Mouse (Mus musculus): ENCODE measurements around the gene Six3. TPM values are rescaled to one million over a fixed set of nuclear protein-coding genes. Genes with fewer than 3 reads are reported as not detected.

Six3 gene
- polyA plus RNA-seq, 1 experiment from 2014 or later: 2.1 TPM

GRCm38 (mm10) chr17:85628811-85629210 is 15.4 kb downstream of the Six3 start:
- WGBS: 3% methylated on average over 8 of the region's 8 CpGs
- no peaks in the 10 kb centered on the region for H3K9me3 ChIP-seq (ENCODE audit: control insufficient read depth, low read length)
- no peak overlapping the region for H3K4me3 ChIP-seq (ENCODE audit: low read depth, low read length)
- no peaks in the 10 kb centered on the region for H3K36me3 ChIP-seq (ENCODE audit: control insufficient read depth, insufficient read depth, low read length)
- DNase-seq (ENCODE audit: low spot score): peak; percentile 77
- no peak overlapping the region for H3K4me2 ChIP-seq (ENCODE audit: low read depth, low read length)
- H3K27me3 ChIP-seq (replicated peaks; ENCODE audit: control insufficient read depth, insufficient read depth, low read length): peaks cover 85% of the 10 kb centered on the region
- H3K27ac ChIP-seq (replicated peaks; ENCODE audit: low read depth, low read length): no peak overlapping the region
- peak; percentile 72 for ATAC-seq (ENCODE audit: low read depth)
- H3K9ac ChIP-seq (ENCODE audit: low read depth, low read length): no peak overlapping the region
- peaks cover 4% of the 10 kb centered on the region; the same call in 1 of the 2 replicates for H3K4me1 ChIP-seq (ENCODE audit: control insufficient read depth, insufficient read depth, low read length)

GRCm38 (mm10) chr17:85629396-85629795 is 16.0 kb downstream of the Six3 start:
- Histone ChIP-seq H3K4me2 (ENCODE audit: low read depth, low read length) (no peak overlapping the region), H3K27ac (replicated peaks; ENCODE audit: low read depth, low read length) (no peak overlapping the region), H3K9ac (ENCODE audit: low read depth, low read length) (no peak overlapping the region), H3K27me3 (replicated peaks; ENCODE audit: control insufficient read depth, insufficient read depth, low read length) (peaks cover 79% of the 10 kb centered on the region), H3K36me3 (ENCODE audit: control insufficient read depth, insufficient read depth, low read length) (no peaks in the 10 kb centered on the region), H3K4me1 (ENCODE audit: control insufficient read depth, insufficient read depth, low read length) (peaks cover 4% of the 10 kb centered on the region; the same call in 1 of the 2 replicates), H3K9me3 (ENCODE audit: control insufficient read depth, low read length) (no peaks in the 10 kb centered on the region), H3K4me3 (ENCODE audit: low read depth, low read length) (no peak overlapping the region)
- ATAC-seq (ENCODE audit: low read depth) (no peak), DNase-seq (ENCODE audit: low spot score) (no peak)
- 79% methylated on average over 1 of the region's 1 CpGs for WGBS

- Histone ChIP-seq H3K4me2 (ENCODE audit: low read depth, low read length) (0 out of 2 replicates have a peak overlapping the region, but pooled peaks have one; percentile 15), H3K27ac (replicated peaks; ENCODE audit: low read depth, low read length) (no peak overlapping the region), H3K36me3 (ENCODE audit: control insufficient read depth, insufficient read depth, low read length) (no peaks in the 10 kb centered on the region), H3K27me3 (replicated peaks; ENCODE audit: control insufficient read depth, insufficient read depth, low read length) (peaks cover 70% of the 10 kb centered on the region), H3K9me3 (ENCODE audit: control insufficient read depth, low read length) (no peaks in the 10 kb centered on the region), H3K4me1 (ENCODE audit: control insufficient read depth, insufficient read depth, low read length) (peaks cover 4% of the 10 kb centered on the region; the same call in 1 of the 2 replicates), H3K9ac (ENCODE audit: low read depth, low read length) (no peak overlapping the region), H3K4me3 (ENCODE audit: low read depth, low read length) (no peak overlapping the region)
- DNase-seq (ENCODE audit: low spot score) (no peak), ATAC-seq (ENCODE audit: low read depth) (no peak)
- WGBS: 37% methylated on average over 22 of the region's 22 CpGs
Observed at GRCm38 (mm10) chr17:85630296-85631050, 17.1 kb downstream of the Six3 start.

- Histone ChIP-seq H3K4me2 (ENCODE audit: low read depth, low read length) (no peak overlapping the region), H3K36me3 (ENCODE audit: control insufficient read depth, insufficient read depth, low read length) (no peaks in the 10 kb centered on the region), H3K27me3 (replicated peaks; ENCODE audit: control insufficient read depth, insufficient read depth, low read length) (peaks cover 63% of the 10 kb centered on the region), H3K9ac (ENCODE audit: low read depth, low read length) (no peak overlapping the region), H3K9me3 (ENCODE audit: control insufficient read depth, low read length) (no peaks in the 10 kb centered on the region), H3K27ac (replicated peaks; ENCODE audit: low read depth, low read length) (no peak overlapping the region), H3K4me1 (ENCODE audit: control insufficient read depth, insufficient read depth, low read length) (peaks cover 4% of the 10 kb centered on the region; the same call in 1 of the 2 replicates), H3K4me3 (ENCODE audit: low read depth, low read length) (no peak overlapping the region)
- WGBS: 71% methylated on average over 4 of the region's 5 CpGs
- no peak for ATAC-seq (ENCODE audit: low read depth)
- no peak for DNase-seq (ENCODE audit: low spot score)
Observed at GRCm38 (mm10) chr17:85631106-85631505, 17.7 kb downstream of the Six3 start.

- no peak; the same call in 1 of the 2 replicates for ATAC-seq (ENCODE audit: low read depth)
- 1% methylated on average over 12 of the region's 13 CpGs for WGBS
- Histone ChIP-seq H3K4me1 (ENCODE audit: control insufficient read depth, insufficient read depth, low read length) (peaks cover 4% of the 10 kb centered on the region; the same call in 1 of the 2 replicates), H3K27ac (replicated peaks; ENCODE audit: low read depth, low read length) (no peak overlapping the region), H3K9me3 (ENCODE audit: control insufficient read depth, low read length) (no peaks in the 10 kb centered on the region), H3K27me3 (replicated peaks; ENCODE audit: control insufficient read depth, insufficient read depth, low read length) (peaks cover 46% of the 10 kb centered on the region), H3K36me3 (ENCODE audit: control insufficient read depth, insufficient read depth, low read length) (no peaks in the 10 kb centered on the region), H3K9ac (ENCODE audit: low read depth, low read length) (no peak overlapping the region), H3K4me3 (ENCODE audit: low read depth, low read length) (no peak overlapping the region), H3K4me2 (ENCODE audit: low read depth, low read length) (no peak overlapping the region)
- DNase-seq (ENCODE audit: low spot score): peak; percentile 81
Observed at GRCm38 (mm10) chr17:85633619-85634018, 20.2 kb downstream of the Six3 start.

GRCm38 (mm10) chr17:85637876-85638275 is 24.5 kb downstream of the Six3 start:
- Histone ChIP-seq H3K36me3 (ENCODE audit: control insufficient read depth, insufficient read depth, low read length) (no peaks in the 10 kb centered on the region), H3K27me3 (replicated peaks; ENCODE audit: control insufficient read depth, insufficient read depth, low read length) (peaks cover 23% of the 10 kb centered on the region), H3K9ac (ENCODE audit: low read depth, low read length) (no peak overlapping the region), H3K4me3 (ENCODE audit: low read depth, low read length) (no peak overlapping the region), H3K9me3 (ENCODE audit: control insufficient read depth, low read length) (no peaks in the 10 kb centered on the region), H3K27ac (replicated peaks; ENCODE audit: low read depth, low read length) (no peak overlapping the region), H3K4me1 (ENCODE audit: control insufficient read depth, insufficient read depth, low read length) (no peaks in the 10 kb centered on the region), H3K4me2 (ENCODE audit: low read depth, low read length) (no peak overlapping the region)
- ATAC-seq (ENCODE audit: low read depth) (no peak), DNase-seq (ENCODE audit: low spot score) (no peak)
- WGBS: 75% methylated on average over 5 of the region's 6 CpGs

GRCm38 (mm10) chr17:85645312-85645711 is 31.9 kb downstream of the Six3 start:
- H3K27me3 ChIP-seq (replicated peaks; ENCODE audit: control insufficient read depth, insufficient read depth, low read length): peaks cover 23% of the 10 kb centered on the region
- peak overlapping the region; percentile 37 for H3K4me3 ChIP-seq (ENCODE audit: low read depth, low read length)
- peaks cover 4% of the 10 kb centered on the region; the same call in 1 of the 2 replicates for H3K4me1 ChIP-seq (ENCODE audit: control insufficient read depth, insufficient read depth, low read length)
- no peaks in the 10 kb centered on the region for H3K36me3 ChIP-seq (ENCODE audit: control insufficient read depth, insufficient read depth, low read length)
- DNase-seq (ENCODE audit: low spot score) (peak; percentile 83), ATAC-seq (ENCODE audit: low read depth) (peak; percentile 47)
- no peaks in the 10 kb centered on the region for H3K9me3 ChIP-seq (ENCODE audit: control insufficient read depth, low read length)
- WGBS: 9% methylated on average over 11 of the region's 12 CpGs
- H3K9ac ChIP-seq (ENCODE audit: low read depth, low read length): peak overlapping the region; percentile 53
- peak overlapping the region; percentile 66 for H3K4me2 ChIP-seq (ENCODE audit: low read depth, low read length)
- no peak overlapping the region; the same call in 1 of the 2 replicates for H3K27ac ChIP-seq (replicated peaks; ENCODE audit: low read depth, low read length)

GRCm38 (mm10) chr17:85645718-85646665 is 32.6 kb downstream of the Six3 start:
- DNase-seq (ENCODE audit: low spot score) (peak; percentile 87), ATAC-seq (ENCODE audit: low read depth) (peak; percentile 90)
- Histone ChIP-seq H3K4me1 (ENCODE audit: control insufficient read depth, insufficient read depth, low read length) (peaks cover 4% of the 10 kb centered on the region; the same call in 1 of the 2 replicates), H3K27ac (replicated peaks; ENCODE audit: low read depth, low read length) (no peak overlapping the region; the same call in 1 of the 2 replicates), H3K36me3 (ENCODE audit: control insufficient read depth, insufficient read depth, low read length) (no peaks in the 10 kb centered on the region), H3K4me2 (ENCODE audit: low read depth, low read length) (peak overlapping the region; percentile 66), H3K27me3 (replicated peaks; ENCODE audit: control insufficient read depth, insufficient read depth, low read length) (peaks cover 23% of the 10 kb centered on the region), H3K9ac (ENCODE audit: low read depth, low read length) (peak overlapping the region; percentile 53), H3K4me3 (ENCODE audit: low read depth, low read length) (peak overlapping the region; percentile 37), H3K9me3 (ENCODE audit: control insufficient read depth, low read length) (no peaks in the 10 kb centered on the region)
- WGBS: 4% methylated on average over 35 of the region's 36 CpGs
